Mouse (Mus musculus): ENCODE data around the gene Myt1l. TPM values are rescaled to one million over a fixed set of nuclear protein-coding genes. Genes with fewer than 3 reads are reported as not detected.

Gene Myt1l
- polyA plus RNA-seq, 1 experiment from 2014 or later: 331 TPM

GRCm38 (mm10) chr12:29755086-29755871, 227.1 kb downstream of the Myt1l start:
- no peaks in the 10 kb centered on the region for H3K4me1 ChIP-seq
- WGBS: 90% methylated on average over 5 of the region's 5 CpGs
- ATAC-seq (replicated peaks): no peak
- H3K27ac ChIP-seq: no peak overlapping the region
- H3K36me3 ChIP-seq (replicated peaks): no peaks in the 10 kb centered on the region
- H3K9me3 ChIP-seq: no peaks in the 10 kb centered on the region
- no peak overlapping the region for H3K4me2 ChIP-seq
- no peak overlapping the region for H3K9ac ChIP-seq
- H3K4me3 ChIP-seq: no peak overlapping the region
- H3K27me3 ChIP-seq (replicated peaks): no peaks in the 10 kb centered on the region

- Histone ChIP-seq H3K4me3 (no peak overlapping the region), H3K4me1 (no peaks in the 10 kb centered on the region), H3K36me3 (replicated peaks) (no peaks in the 10 kb centered on the region), H3K9ac (no peak overlapping the region), H3K4me2 (no peak overlapping the region), H3K9me3 (no peaks in the 10 kb centered on the region), H3K27ac (no peak overlapping the region), H3K27me3 (replicated peaks) (no peaks in the 10 kb centered on the region)
- WGBS: 90% methylated on average over 3 of the region's 3 CpGs
- no peak for ATAC-seq (replicated peaks)
Observed at GRCm38 (mm10) chr12:29755872-29756265, 227.7 kb downstream of the Myt1l start.

- H3K4me2 ChIP-seq: no peak overlapping the region
- H3K27me3 ChIP-seq (replicated peaks): no peaks in the 10 kb centered on the region
- H3K27ac ChIP-seq: no peak overlapping the region
- no peak for ATAC-seq (replicated peaks)
- no peak overlapping the region for H3K4me3 ChIP-seq
- H3K9ac ChIP-seq: no peak overlapping the region
- H3K36me3 ChIP-seq (replicated peaks): no peaks in the 10 kb centered on the region
- no peaks in the 10 kb centered on the region for H3K9me3 ChIP-seq
- 83% methylated on average over 4 of the region's 4 CpGs for WGBS
- no peaks in the 10 kb centered on the region for H3K4me1 ChIP-seq
Observed at GRCm38 (mm10) chr12:29760611-29761010, 232.4 kb downstream of the Myt1l start.

- H3K27me3 ChIP-seq (replicated peaks): no peaks in the 10 kb centered on the region
- no peak for ATAC-seq (replicated peaks)
- H3K4me2 ChIP-seq: no peak overlapping the region
- H3K4me1 ChIP-seq: peaks cover 3% of the 10 kb centered on the region; the same call in 1 of the 2 replicates
- no peaks in the 10 kb centered on the region for H3K36me3 ChIP-seq (replicated peaks)
- 94% methylated on average over 1 of the region's 1 CpGs for WGBS
- no peak overlapping the region for H3K9ac ChIP-seq
- no peak overlapping the region for H3K4me3 ChIP-seq
- H3K27ac ChIP-seq: no peak overlapping the region
- H3K9me3 ChIP-seq: no peaks in the 10 kb centered on the region
Observed at GRCm38 (mm10) chr12:29766158-29766557, 238.0 kb downstream of the Myt1l start.

GRCm38 (mm10) chr12:29771791-29772190, 243.6 kb downstream of the Myt1l start:
- WGBS: 72% methylated on average over 3 of the region's 3 CpGs
- Histone ChIP-seq H3K4me3 (no peak overlapping the region), H3K27me3 (replicated peaks) (no peaks in the 10 kb centered on the region), H3K9me3 (no peaks in the 10 kb centered on the region), H3K27ac (peak overlapping the region; percentile 43; the same call in 1 of the 2 replicates), H3K4me2 (no peak overlapping the region), H3K36me3 (replicated peaks) (0 out of 2 replicates have a peak, but pooled peaks cover 4% of the 10 kb centered on the region), H3K9ac (no peak overlapping the region), H3K4me1 (peaks cover 3% of the 10 kb centered on the region; the same call in 1 of the 2 replicates)
- ATAC-seq (replicated peaks): no peak

GRCm38 (mm10) chr12:29772401-29772800, 244.2 kb downstream of the Myt1l start:
- no peak for ATAC-seq (replicated peaks)
- H3K27me3 ChIP-seq (replicated peaks): no peaks in the 10 kb centered on the region
- H3K4me1 ChIP-seq: peaks cover 3% of the 10 kb centered on the region; the same call in 1 of the 2 replicates
- no peak overlapping the region for H3K4me2 ChIP-seq
- H3K36me3 ChIP-seq (replicated peaks): 0 out of 2 replicates have a peak, but pooled peaks cover 4% of the 10 kb centered on the region
- H3K9ac ChIP-seq: no peak overlapping the region
- H3K9me3 ChIP-seq: no peaks in the 10 kb centered on the region
- H3K4me3 ChIP-seq: no peak overlapping the region
- H3K27ac ChIP-seq: peak overlapping the region; percentile 43

GRCm38 (mm10) chr12:29778901-29779300, 250.7 kb downstream of the Myt1l start:
- no peak overlapping the region for H3K9ac ChIP-seq
- H3K4me3 ChIP-seq: no peak overlapping the region
- 91% methylated on average over 2 of the region's 2 CpGs for WGBS
- no peaks in the 10 kb centered on the region for H3K27me3 ChIP-seq (replicated peaks)
- H3K36me3 ChIP-seq (replicated peaks): 0 out of 2 replicates have a peak, but pooled peaks cover 4% of the 10 kb centered on the region
- H3K4me1 ChIP-seq: no peaks in the 10 kb centered on the region
- no peak for ATAC-seq (replicated peaks)
- H3K27ac ChIP-seq: no peak overlapping the region
- no peak overlapping the region for H3K4me2 ChIP-seq
- H3K9me3 ChIP-seq: no peaks in the 10 kb centered on the region

- ATAC-seq (replicated peaks): peak; percentile 94
- Histone ChIP-seq H3K4me2 (peak overlapping the region; percentile 34), H3K9ac (peak overlapping the region; percentile 2; the same call in 1 of the 2 replicates), H3K36me3 (replicated peaks) (0 out of 2 replicates have a peak, but pooled peaks cover 5% of the 10 kb centered on the region), H3K27ac (peak overlapping the region; percentile 90), H3K9me3 (no peaks in the 10 kb centered on the region), H3K4me1 (peaks cover 42% of the 10 kb centered on the region), H3K27me3 (replicated peaks) (no peaks in the 10 kb centered on the region), H3K4me3 (no peak overlapping the region)
- WGBS: 8% methylated on average over 16 of the region's 16 CpGs
Observed at GRCm38 (mm10) chr12:29789319-29790050, 261.3 kb downstream of the Myt1l start.

GRCm38 (mm10) chr12:29790051-29790386, 261.8 kb downstream of the Myt1l start:
- WGBS: 6% methylated on average over 4 of the region's 4 CpGs

GRCm38 (mm10) chr12:29792998-29793397, 264.8 kb downstream of the Myt1l start:
- Histone ChIP-seq H3K4me2 (no peak overlapping the region), H3K36me3 (replicated peaks) (no peaks in the 10 kb centered on the region), H3K27me3 (replicated peaks) (no peaks in the 10 kb centered on the region), H3K4me3 (no peak overlapping the region), H3K27ac (peak overlapping the region; percentile 53), H3K9me3 (no peaks in the 10 kb centered on the region), H3K9ac (no peak overlapping the region), H3K4me1 (peaks cover 35% of the 10 kb centered on the region)
- 37% methylated on average over 5 of the region's 5 CpGs for WGBS
- no peak for ATAC-seq (replicated peaks)

More at GRCm38 (mm10) chr12:29790051-29790386, 261.8 kb downstream of the Myt1l start:
- H3K4me2 ChIP-seq: peak overlapping the region; percentile 34
- no peaks in the 10 kb centered on the region for H3K9me3 ChIP-seq
- no peak overlapping the region for H3K4me3 ChIP-seq
- no peak; the same call in 1 of the 2 replicates for ATAC-seq (replicated peaks)
- no peak overlapping the region for H3K9ac ChIP-seq
- peak overlapping the region; percentile 90 for H3K27ac ChIP-seq
- H3K36me3 ChIP-seq (replicated peaks): no peaks in the 10 kb centered on the region
- H3K27me3 ChIP-seq (replicated peaks): no peaks in the 10 kb centered on the region
- peaks cover 42% of the 10 kb centered on the region for H3K4me1 ChIP-seq

GRCm38 (mm10) chr12:29795107-29795673, 267.0 kb downstream of the Myt1l start:
- Histone ChIP-seq H3K4me1 (peaks cover 16% of the 10 kb centered on the region), H3K9me3 (no peaks in the 10 kb centered on the region), H3K27me3 (replicated peaks) (no peaks in the 10 kb centered on the region), H3K9ac (no peak overlapping the region), H3K4me2 (no peak overlapping the region), H3K4me3 (no peak overlapping the region), H3K27ac (peak overlapping the region; percentile 19; the same call in 1 of the 2 replicates), H3K36me3 (replicated peaks) (no peaks in the 10 kb centered on the region)
- 42% methylated on average over 5 of the region's 5 CpGs for WGBS
- no peak for ATAC-seq (replicated peaks)
